Mouse (Mus musculus) regulatory T cell (primary cell): Measurements from ENCODE around the gene Aadat.
"Not testable (repeated sequence)": the region's sequence is repeated elsewhere in the genome, so short reads cannot be mapped to it uniquely, and the experiment has no call there.

ENCODE experiments used
- in situ Hi-C: fragments of 300-600 bp; cut with MboI, MseI; formaldehyde crosslinking; loops from one replicate; pipeline ENCODE4 v1.15.1; 2025; ENCODE audit warnings: high pct_unique_total_duplicates

Gene Aadat

DNA sequence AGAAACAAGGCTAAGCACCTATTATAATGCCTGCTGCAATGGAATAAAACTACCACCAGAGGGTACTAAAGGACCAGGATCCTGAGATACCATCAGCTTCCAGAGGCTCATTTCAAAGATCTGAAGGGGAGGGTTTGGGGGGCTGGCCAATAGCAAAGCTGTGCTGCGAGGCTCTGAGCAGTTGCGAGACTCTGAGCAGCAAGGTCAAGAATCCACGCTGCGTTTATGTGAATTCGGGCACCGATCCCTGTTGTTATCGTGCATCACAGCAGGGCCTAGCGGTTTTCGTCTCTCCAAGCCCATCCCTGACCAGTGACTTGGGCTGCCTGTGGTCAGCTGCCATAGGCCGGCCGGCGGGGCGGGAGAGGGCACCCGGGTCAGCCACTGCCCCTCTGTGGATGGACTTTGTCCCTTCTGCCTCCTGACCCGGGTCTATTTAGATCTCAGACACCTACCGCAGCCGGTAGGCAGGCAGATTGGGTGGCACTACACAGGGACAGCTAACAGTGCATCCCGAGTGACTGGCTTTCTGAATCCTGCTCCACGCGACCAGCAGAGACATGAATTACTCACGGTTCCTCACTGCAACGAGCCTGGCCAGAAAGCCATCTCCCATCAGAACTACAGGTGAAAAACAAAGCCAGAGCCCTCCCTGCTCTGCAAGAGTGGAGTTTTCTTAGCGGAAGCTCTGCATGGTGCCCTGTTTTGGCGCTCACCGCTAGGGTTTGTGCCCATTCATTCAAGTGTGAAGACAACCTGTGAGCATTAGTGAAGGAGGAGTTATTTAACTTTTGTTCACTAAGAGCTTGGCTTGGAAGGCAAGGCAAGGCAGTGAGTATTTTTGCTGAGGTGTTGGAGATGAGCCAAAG, at the start of gene Aadat:
Gene Aadat, plus strand, starts transcription at position 280 of the 869 bp plus-strand sequence.
- in situ Hi-C loops: loop anchor here (10.0 kb wide), 1 partner anchor 359 kb away; no protein-coding TSS in a partner anchor

DNA sequence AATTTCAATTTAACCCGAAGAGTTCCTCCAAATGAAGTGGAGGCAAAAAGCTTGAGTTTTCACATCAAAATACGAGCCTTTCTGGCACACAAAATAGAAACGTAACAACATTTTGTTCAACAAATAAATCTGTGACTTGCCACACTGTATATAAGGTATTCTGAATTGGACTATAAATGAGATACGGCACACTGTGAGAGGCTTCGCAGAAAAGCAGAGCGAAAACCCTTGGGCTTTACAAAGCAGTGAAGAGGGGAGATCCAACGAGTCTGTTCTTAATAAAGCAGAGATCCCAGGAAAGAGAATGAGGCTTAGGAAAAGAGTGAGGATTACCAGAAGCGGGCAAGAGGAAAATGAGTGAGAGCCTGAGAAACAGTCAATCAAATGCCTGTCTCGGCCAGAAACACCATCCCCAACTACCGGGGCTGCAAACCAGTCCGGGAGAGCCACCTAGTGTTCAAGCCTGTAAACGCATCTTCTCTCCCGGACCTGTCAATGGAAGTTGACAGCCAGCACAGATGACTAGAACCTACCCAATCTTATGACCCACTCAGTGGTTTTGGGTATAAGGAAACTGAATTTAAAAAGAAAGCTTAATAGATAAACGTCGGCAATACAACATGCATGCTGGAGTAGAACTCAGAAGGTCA, 38.9 kb upstream of the Aadat start:
- in situ Hi-C loops: no loop called here

DNA sequence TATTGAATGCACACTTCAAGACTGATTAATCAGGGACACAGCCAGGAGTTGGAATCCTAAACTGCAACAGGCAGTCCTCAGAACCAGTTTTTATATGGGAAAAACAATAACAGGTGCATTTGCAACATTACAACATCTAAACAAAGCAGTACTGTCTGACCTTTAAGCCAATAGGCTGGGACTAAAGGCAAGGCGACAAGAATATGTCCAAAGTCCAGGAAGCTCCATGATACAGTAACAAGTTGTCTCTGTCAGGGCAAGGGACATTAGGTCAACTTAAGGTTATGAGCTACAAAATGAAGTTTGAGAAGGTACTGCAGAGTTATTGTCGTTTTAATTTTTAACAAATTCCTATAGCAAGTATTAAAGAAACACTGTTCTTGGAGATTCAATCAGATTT, 15.6 kb upstream of the Aadat start:
- in situ Hi-C loops: no loop called here

DNA sequence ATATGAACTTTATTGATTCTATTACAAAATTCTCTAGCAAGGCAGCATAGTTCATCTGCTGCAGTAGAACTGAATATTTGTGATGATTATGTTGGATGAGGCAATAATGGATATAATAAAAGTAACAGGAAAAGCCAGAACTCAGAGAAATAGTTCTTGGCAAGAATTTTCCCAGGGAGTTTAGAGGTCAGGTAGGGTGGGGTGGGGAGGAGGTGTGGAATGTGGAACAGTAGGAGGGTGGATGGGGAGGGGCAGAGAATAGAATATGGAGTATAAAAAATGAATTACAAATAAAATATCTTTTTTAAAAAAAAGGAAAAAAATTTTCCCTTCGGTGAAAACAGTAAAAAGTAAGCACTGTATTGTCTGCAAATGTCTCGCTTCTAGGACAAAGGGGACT, 13.9 kb upstream of the Aadat start:
- in situ Hi-C loops: no loop called here

DNA sequence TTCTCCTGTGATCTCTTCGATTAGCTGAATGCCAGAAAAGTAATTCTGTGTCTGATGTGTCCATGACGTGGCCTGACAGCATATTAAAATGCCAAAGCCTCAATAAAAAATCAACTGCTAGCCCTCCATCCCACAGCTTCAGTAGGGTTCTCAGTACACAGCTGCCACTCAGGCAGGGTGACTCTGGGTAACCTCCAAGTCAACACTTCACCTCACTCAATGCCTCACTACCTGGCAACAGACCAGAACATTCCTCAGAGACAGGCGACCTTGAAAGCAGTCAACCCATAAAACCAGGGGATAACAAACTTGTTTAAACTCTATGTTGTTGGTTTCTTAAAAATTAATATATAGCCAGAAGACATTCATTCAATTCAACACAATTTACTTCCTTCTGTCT, 13.3 kb upstream of the Aadat start:
- in situ Hi-C loops: no loop called here

DNA sequence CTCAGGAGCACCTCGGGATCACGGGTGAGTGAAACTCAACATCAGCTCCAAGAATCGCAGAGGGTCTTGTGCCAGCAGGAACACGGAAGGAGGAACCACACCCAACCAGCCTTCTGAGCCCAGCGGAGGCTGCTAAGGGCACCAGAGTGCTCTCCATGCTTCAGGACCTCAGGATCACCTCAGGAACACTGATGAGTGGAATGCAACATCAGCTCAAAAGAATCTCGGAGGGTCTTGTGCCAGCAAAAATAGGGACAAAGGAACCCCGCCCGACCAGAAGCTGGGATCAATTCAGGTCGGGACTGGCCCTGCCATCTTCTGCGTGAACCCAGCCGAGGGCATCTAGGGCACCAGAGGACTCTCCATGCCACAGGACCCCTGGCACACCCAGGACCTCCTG, 11.1 kb upstream of the Aadat start:
- in situ Hi-C loops: no loop called here

DNA sequence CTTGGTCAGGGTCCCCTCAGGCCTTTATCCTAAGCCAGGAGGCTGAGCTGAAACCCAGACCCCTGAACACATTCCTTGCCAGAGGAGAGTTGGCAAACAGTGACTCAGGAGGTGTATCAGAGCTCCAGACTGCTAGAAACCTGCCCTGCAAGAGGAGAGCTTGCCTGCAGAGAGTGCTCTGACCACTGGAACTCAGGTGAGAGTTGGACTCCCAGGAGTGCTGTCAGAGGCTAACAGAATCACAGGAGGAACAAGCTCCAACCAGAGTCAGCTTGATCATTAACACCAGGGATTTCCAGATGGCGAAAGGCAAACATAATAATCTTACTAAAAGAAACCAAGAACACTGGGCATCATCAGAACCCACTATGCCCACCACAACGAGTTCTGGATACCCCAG, 10.7 kb upstream of the Aadat start:
- in situ Hi-C loops: not testable (repeated sequence)

DNA sequence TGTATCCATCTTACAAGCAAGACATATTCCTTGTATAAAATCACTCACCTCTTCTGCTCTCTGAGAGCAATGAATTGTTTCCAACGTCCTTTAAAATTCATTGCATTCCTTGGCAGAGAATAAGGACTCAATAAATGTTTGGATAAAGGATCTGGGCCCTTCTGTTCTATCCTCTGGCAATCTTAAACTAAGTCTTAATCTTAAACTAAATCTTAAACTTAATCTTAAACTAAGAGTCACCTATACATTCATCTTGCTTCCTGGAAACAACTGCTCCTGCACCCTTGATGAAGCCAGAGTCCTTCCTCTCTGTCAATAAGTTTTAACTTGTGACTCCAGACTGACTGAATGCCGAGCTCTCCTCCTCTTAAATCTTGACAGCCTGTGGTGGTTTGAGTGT, 2.6 kb upstream of the Aadat start, which contains the start of gene Gm10283:
Gene Gm10283, minus strand, starts transcription at position 101 of the 400 bp plus-strand sequence.
- in situ Hi-C loops: loop anchor here (10.0 kb wide), 1 partner anchor 362 kb away; no protein-coding TSS in a partner anchor

DNA sequence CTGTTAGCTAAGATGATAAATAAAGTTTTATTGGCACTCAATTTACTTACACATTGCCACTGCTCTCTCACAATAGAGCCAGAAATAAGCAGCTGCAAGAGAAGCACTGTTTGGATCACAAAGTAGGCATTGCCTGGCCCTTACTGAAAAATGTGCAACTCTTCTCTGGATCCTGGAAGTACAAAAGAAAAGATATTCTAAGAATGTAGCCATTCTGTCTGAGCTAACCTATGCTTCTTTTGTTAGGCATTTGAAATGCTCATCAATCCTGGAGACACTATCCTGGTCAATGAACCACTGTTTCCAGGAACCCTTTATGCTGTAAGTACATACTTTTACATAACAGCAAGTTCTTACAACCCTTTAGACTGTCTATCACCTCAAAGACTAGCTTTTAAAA, 12.6 kb downstream of the Aadat start:
- in situ Hi-C loops: no loop called here

DNA sequence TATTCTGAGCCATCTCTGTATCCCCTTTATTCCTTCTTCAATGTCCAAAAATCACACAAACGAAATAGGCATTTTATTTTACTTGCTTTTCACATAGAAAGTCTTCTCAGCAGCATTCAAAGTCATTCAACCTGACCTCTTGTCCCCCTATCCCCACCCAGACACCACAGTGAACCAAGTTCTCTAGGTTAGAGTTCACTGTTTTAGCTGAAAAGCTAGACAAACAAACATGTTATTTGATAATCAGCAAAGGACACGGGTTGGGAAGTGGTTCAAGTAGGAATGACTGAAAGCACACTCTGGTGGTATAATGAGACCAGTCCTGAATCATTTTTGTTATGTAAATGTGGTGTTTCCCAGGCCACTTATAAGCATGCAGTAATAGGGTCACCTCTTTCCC, 29.2 kb downstream of the Aadat start:
- in situ Hi-C loops: no loop called here

DNA sequence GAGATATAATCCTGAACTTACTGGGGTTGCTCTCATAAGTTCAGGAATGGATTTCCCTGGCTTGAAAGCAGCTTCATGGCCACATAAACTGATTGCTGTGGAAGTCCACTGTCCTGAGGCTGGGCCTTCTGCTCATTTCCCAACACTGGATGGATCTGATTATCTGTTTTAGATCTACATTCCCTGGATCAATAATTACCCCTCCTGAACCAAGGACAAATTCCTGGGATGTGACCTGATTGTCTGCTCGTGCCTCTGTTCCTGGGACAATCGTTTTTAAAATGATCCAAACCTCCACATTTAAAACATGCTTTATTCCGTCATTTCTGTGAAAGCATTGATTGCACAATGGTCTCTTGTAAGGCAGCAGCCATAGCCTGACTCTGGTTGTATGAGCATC, 61.1 kb downstream of the Aadat start:
- in situ Hi-C loops: no loop called here

DNA sequence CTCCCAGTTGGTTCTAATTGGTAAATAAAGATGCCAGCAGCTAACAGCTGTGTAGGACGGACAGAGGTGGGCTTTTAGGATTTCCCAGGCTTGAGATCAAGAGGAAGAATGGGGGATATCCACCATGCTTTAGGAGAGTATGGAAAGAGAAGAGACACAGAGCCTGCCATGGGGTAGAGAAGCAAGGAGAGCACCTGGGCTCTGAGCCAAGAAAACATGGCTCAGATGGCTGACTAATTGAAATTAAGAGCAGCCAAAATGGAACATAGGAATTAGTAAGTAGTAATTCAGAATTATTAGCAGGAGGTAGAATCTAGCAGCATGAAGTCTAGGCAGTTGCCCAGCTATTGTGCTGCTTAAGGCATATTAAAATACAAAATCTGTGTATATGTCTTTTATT, 71.5 kb downstream of the Aadat start:
- in situ Hi-C loops: no loop called here

DNA sequence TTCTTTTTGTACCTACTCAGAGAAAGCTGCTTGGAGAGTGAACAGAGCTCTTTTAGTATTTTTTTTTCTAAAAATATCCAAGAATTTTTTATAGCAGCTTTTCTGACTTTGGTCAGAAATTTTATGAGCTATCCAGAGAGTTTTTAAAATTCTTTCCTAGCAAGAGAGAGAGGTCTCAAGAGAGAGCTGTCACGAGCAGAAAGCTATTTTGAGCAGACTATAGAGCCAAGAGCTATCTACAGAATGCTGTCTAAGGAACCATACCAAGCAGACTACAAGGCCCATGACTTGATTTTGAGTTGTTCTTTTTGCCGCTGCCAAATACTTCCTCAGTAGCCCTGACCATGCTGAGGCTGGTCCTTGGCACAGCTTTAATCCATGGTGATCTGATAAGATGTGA, 77.6 kb downstream of the Aadat start:
- in situ Hi-C loops: no loop called here

DNA sequence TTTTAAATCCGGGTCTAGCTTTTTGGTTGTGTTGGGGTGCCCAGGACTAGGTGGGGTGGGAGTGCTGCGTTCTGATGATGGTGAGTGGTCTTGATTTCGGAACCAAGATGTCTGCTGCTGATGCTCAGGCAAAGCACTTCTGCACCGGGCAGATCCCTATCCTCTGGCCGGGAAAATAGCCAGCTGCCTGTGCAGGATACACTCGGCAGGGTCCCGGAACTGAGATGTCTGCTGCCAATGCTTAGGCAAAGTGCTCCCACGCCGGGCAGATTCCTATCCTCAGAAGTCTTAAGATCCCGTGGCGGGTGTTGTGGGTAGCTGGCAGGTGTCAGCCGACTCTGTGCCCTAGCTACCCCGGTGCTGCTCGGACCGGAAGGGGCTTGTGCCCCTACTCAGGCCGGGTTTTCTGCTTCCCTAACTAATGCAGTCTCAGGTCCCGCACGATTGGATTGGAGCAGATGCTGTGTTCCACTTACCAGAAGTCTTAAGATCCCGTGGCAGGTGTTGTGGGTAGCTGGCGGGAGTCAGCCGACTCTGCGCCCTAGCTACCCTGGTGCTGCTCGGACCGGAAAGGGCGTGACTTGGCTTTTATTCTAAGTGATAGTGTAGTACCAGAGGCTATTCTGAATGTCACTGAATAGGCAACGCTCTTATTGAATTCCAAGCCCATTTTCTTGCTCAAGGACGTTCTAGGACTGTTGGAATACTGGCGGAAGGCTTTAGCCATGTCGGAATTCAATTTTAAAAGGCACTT, 85.8 kb downstream of the Aadat start:
- in situ Hi-C loops: not testable (repeated sequence)

DNA sequence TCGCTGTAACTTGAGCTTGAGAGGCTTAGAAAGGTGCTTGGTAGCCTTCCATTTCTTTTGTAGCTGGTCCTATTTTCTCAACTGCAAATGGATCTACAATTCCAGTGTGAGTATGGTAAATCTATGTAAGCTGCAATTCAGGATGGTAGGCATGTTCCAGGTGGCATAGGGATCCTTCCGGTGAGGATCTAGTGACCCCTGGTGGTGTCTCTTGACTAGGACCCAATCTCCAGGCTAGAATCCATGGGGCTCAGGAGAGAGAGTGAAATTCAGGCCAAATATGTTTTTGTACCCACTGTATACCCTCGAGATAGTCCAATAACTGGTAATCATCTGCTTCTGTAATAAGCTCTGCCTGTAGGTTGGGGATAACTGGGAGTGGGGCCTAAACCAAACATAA, 89.0 kb downstream of the Aadat start:
- in situ Hi-C loops: no loop called here
